9 mouse cellular contexts compared by ENCODE assay signal in genomic region chr5:114566461-114566860, GRCm38 (mm10). TPM values are rescaled to one million over a fixed set of nuclear protein-coding genes. Genes with fewer than 3 reads are reported as not detected.
DNase-seq lines count a peak whose midpoint lies in the region; ATAC-seq and TF ChIP-seq lines count a peak whose summit lies in the region.
"Had no signal": no experiment of that assay in that cellular context is flagged by ENCODE, and none has a peak within 500 bp of the region (broad histone marks: within the 10 kb centered on the region; RNA-seq: fewer than 3 reads in every experiment).

No protein-coding gene starts in this region.

- DNase-seq in hindbrain, embryonic 10.5 days (ENCODE audit: low spot score): no peak
- DNase-seq in lung, postnatal 0 days (ENCODE audit: low spot score): no peak
- DNase-seq in lung, postnatal 36 days: no peak
- DNase-seq in MEL (ENCODE audit: low read depth, low spot score): peak; percentile 29
- no peak for DNase-seq in layer of hippocampus, postnatal 25 days (ENCODE audit: extremely low spot score in 1 of 2, low spot score in 1 of 2)
- DNase-seq in left cerebral cortex, adult 8-10 months (ENCODE audit: low spot score in 2 of 2): no peak

- no peak for TF ChIP-seq EP300 in lung, postnatal 0 days (IDR thresholded peaks at IDR 0.05)
- no peak for TF ChIP-seq EP300 in MEL (IDR thresholded peaks at IDR 0.05; ENCODE audit: low read depth in 1 of 2, low read length in 2 of 2)

- no peak for TF ChIP-seq POLR2A in MEL (IDR thresholded peaks at IDR 0.05; ENCODE audit: control insufficient read depth in 1 of 2, insufficient read depth in 1 of 2, low read depth in 1 of 2, low read length in 2 of 2, poor library complexity in 1 of 2)

- peak overlapping the region; percentile 84 for H3K4me3 ChIP-seq in hindbrain, embryonic 10.5 days
- H3K4me3 ChIP-seq in hindbrain, embryonic 16.5 days (ENCODE audit: low read length): no peak overlapping the region
- H3K4me3 ChIP-seq in lung, postnatal 0 days (ENCODE audit: low read depth, low read length): no peak overlapping the region
- H3K4me3 ChIP-seq in E14TG2a.4 (replicated peaks; ENCODE audit: low read length): peak overlapping the region; percentile 98; the same call in 1 of the 2 replicates
- no peak overlapping the region for H3K4me3 ChIP-seq in MEL (ENCODE audit: control insufficient read depth in 1 of 2, insufficient read depth in 1 of 2, low read depth in 2 of 2, low read length in 2 of 2)

- peaks cover 10% of the 10 kb centered on the region for H3K9me3 ChIP-seq in hindbrain, embryonic 10.5 days
- no peaks in the 10 kb centered on the region; the same call in 1 of the 2 replicates for H3K9me3 ChIP-seq in hindbrain, embryonic 16.5 days (ENCODE audit: control insufficient read depth, low read length)
- 0 out of 2 replicates have a peak, but pooled peaks cover 2% of the 10 kb centered on the region for H3K9me3 ChIP-seq in lung, postnatal 0 days (ENCODE audit: low read length)
- H3K9me3 ChIP-seq in E14TG2a.4 (ENCODE audit: low read length): peaks cover 7% of the 10 kb centered on the region
- H3K9me3 ChIP-seq in MEL (replicated peaks; ENCODE audit: insufficient read depth, low read length): no peaks in the 10 kb centered on the region

- ATAC-seq in hindbrain, embryonic 16.5 days: no peak
- ATAC-seq in lung, postnatal 0 days: no peak

- no peak overlapping the region for H3K27ac ChIP-seq in hindbrain, embryonic 10.5 days
- H3K27ac ChIP-seq in hindbrain, embryonic 16.5 days (ENCODE audit: low read depth, low read length): no peak overlapping the region
- H3K27ac ChIP-seq in lung, postnatal 0 days (ENCODE audit: low read length): no peak overlapping the region
- no peak overlapping the region for H3K27ac ChIP-seq in MEL (ENCODE audit: control insufficient read depth, low read depth, low read length)

- H3K36me3 ChIP-seq in hindbrain, embryonic 10.5 days: no peaks in the 10 kb centered on the region
- no peaks in the 10 kb centered on the region for H3K36me3 ChIP-seq in hindbrain, embryonic 16.5 days (ENCODE audit: control insufficient read depth, insufficient read depth, low read length)
- no peaks in the 10 kb centered on the region for H3K36me3 ChIP-seq in lung, postnatal 0 days (ENCODE audit: insufficient read depth, low read length)
- H3K36me3 ChIP-seq in E14TG2a.4 (ENCODE audit: insufficient read depth, low read length): peaks cover 4% of the 10 kb centered on the region; the same call in 1 of the 2 replicates
- H3K36me3 ChIP-seq in MEL (ENCODE audit: control insufficient read depth in 1 of 2, insufficient read depth in 2 of 2, low read length in 2 of 2): peaks cover 0 to 4% of the 10 kb centered on the region in 2 experiments; a peak in 2 of 4 replicates

- H3K4me1 ChIP-seq in hindbrain, embryonic 10.5 days (replicated peaks): peaks cover 66% of the 10 kb centered on the region
- H3K4me1 ChIP-seq in hindbrain, embryonic 16.5 days (ENCODE audit: control insufficient read depth, insufficient read depth, low read depth, low read length): peaks cover 25% of the 10 kb centered on the region
- H3K4me1 ChIP-seq in lung, postnatal 0 days (ENCODE audit: insufficient read depth, low read depth, low read length): peaks cover 4% of the 10 kb centered on the region; the same call in 1 of the 2 replicates
- H3K4me1 ChIP-seq in E14TG2a.4 (replicated peaks; ENCODE audit: low read depth, low read length): peaks cover 77% of the 10 kb centered on the region
- H3K4me1 ChIP-seq in MEL (ENCODE audit: control insufficient read depth in 1 of 2, insufficient read depth in 2 of 2, low read length in 2 of 2): peaks cover 0 to 25% of the 10 kb centered on the region in 2 experiments; a peak in 2 of 4 replicates

- H3K9ac ChIP-seq in hindbrain, embryonic 16.5 days (ENCODE audit: low read depth, low read length): no peak overlapping the region
- no peak overlapping the region for H3K9ac ChIP-seq in lung, postnatal 0 days (replicated peaks; ENCODE audit: low read depth)
- no peak overlapping the region for H3K9ac ChIP-seq in MEL (ENCODE audit: control insufficient read depth, low read depth, low read length, poor library complexity, severe bottlenecking)
- H3K9ac ChIP-seq: liver, postnatal 0 days had no signal

- no peak for TF ChIP-seq RAD21 in MEL (IDR thresholded peaks at IDR 0.05; ENCODE audit: low read depth, low read length)

- peaks cover 53% of the 10 kb centered on the region for H3K27me3 ChIP-seq in hindbrain, embryonic 10.5 days (ENCODE audit: insufficient read depth, poor library complexity, severe bottlenecking)
- no peaks in the 10 kb centered on the region for H3K27me3 ChIP-seq in hindbrain, embryonic 16.5 days (replicated peaks; ENCODE audit: control insufficient read depth, insufficient read depth, low read length)
- H3K27me3 ChIP-seq in lung, postnatal 0 days (replicated peaks; ENCODE audit: insufficient read depth, low read length): peaks cover 5% of the 10 kb centered on the region; the same call in 1 of the 2 replicates
- H3K27me3 ChIP-seq in E14TG2a.4 (ENCODE audit: insufficient read depth, low read length) (peaks cover 23% of the 10 kb centered on the region), MEL (ENCODE audit: control insufficient read depth in 1 of 2, insufficient read depth in 2 of 2, low read length in 2 of 2) (peaks cover 2 to 3% of the 10 kb centered on the region in 2 experiments; a peak in 3 of 4 replicates)

- 88% methylated on average over 10 of the region's 10 CpGs for WGBS in hindbrain, embryonic 10.5 days
- WGBS in hindbrain, embryonic 16.5 days: 90% methylated on average over 10 of the region's 10 CpGs
- WGBS in lung, postnatal 0 days: 86% methylated on average over 10 of the region's 10 CpGs

- no peaks in the 10 kb centered on the region for H3K79me2 ChIP-seq in MEL (ENCODE audit: control insufficient read depth, insufficient read depth, low read length, poor library complexity)

- TF ChIP-seq CTCF in lung, postnatal 0 days (IDR thresholded peaks at IDR 0.05): no peak
- TF ChIP-seq CTCF in E14TG2a.4 (conservative IDR thresholded peaks at IDR 0.05; ENCODE audit: low read length): no peak
- TF ChIP-seq CTCF in MEL (IDR thresholded peaks at IDR 0.05 in 2 of 3, conservative IDR thresholded peaks at IDR 0.05 in 1 of 3; ENCODE audit: control insufficient read depth in 1 of 3, insufficient read depth in 1 of 3, low read depth in 2 of 3, low read length in 3 of 3, poor library complexity in 1 of 3, severe bottlenecking in 1 of 3): no peak

- no peak overlapping the region for H3K4me2 ChIP-seq in hindbrain, embryonic 16.5 days (ENCODE audit: low read length)
- H3K4me2 ChIP-seq in lung, postnatal 0 days (replicated peaks; ENCODE audit: low read depth, low read length): 0 out of 2 replicates have a peak overlapping the region, but pooled peaks have one; percentile 99

TF ChIP-seq in MEL, 35 proteins besides CTCF, POLR2A, EP300 and RAD21:
- TF ChIP-seq UBTF (IDR thresholded peaks at IDR 0.05; ENCODE audit: borderline replicate concordance, insufficient read depth, low read depth, low read length) (no peak), ZMIZ1 (IDR thresholded peaks at IDR 0.05; ENCODE audit: low read depth, low read length) (0 out of 2 replicates have a peak, but pooled peaks have one; percentile 41)

RNA-seq across cellular contexts. Expression of gene Fam222a, which starts 1.4 kb away (rescaled TPM):
- polyA plus RNA-seq in hindbrain, embryonic 10.5 days (2016; fragmentation: Nextera tagmentation; extraction: Ambion mirVana): 3.9 and 6.5 TPM in 2 replicates
- polyA plus RNA-seq in hindbrain, embryonic 16.5 days (2015; fragmentation: Nextera tagmentation; extraction: Ambion mirVana): 4.7 and 4.9 TPM in 2 replicates
- polyA plus RNA-seq in lung, postnatal 0 days (2015; fragmentation: Nextera tagmentation; extraction: Ambion mirVana): 1.9 and 2.3 TPM in 2 replicates
- 0.23 and 0.27 TPM in 2 replicates for total RNA-seq in MEL (2012; rRNA removed)
- under 1 TPM in 1 of 2 experiments, not detected in 1; 0.70 TPM for polyA plus RNA-seq in MEL (2012; ENCODE audit: insufficient read depth in 1 of 2, insufficient read length in 2 of 2, low read depth in 1 of 2, low replicate concordance in 2 of 2, missing spikeins in 1 of 2)
- total RNA-seq in layer of hippocampus, postnatal 25 days (2021): 1 to 10 TPM; 5.1 to 6.6 TPM
- total RNA-seq in left cerebral cortex, adult 8-10 months (2022): 10 to 100 TPM in 3 of 4 experiments, 1 to 10 TPM in 1; 8.6 to 12.8 (median 11.6) TPM

Comparison
In these comparisons a context has a peak if more than half of its experiments do, and no peak if none do; other contexts are left out.
1. H3K4me3 ChIP-seq: peak in hindbrain, embryonic 10.5 days (single experiment) and E14TG2a.4 (single experiment); none in hindbrain, embryonic 16.5 days (single experiment), lung, postnatal 0 days (single experiment) and MEL (0 of 2).